Mouse (Mus musculus): ENCODE measurements around the gene Olfr541.
"Not testable (repeated sequence)": the region's sequence is repeated elsewhere in the genome, so short reads cannot be mapped to it uniquely, and the experiment has no call there.

Gene Olfr541

GRCm38 (mm10) chr7:140696967-140697366, at the start of gene Olfr541:
Gene Olfr541 (plus strand): TSS chr7:140697267.
- in situ Hi-C loops (cut with MboI; ENCODE audit: unreplicated experiment in 2 of 2): no loop called here

- in situ Hi-C loops (cut with MboI; ENCODE audit: unreplicated experiment in 2 of 2): no loop called here
Measured at GRCm38 (mm10) chr7:140659630-140660029, 37.4 kb upstream of the Olfr541 start, which contains the start of gene Olfr539. Gene Olfr539 (plus strand): TSS chr7:140659930.

GRCm38 (mm10) chr7:140670693-140671092, 26.4 kb upstream of the Olfr541 start:
- in situ Hi-C loops (cut with MboI; ENCODE audit: unreplicated experiment in 2 of 2): not testable (repeated sequence)

GRCm38 (mm10) chr7:140675863-140676262, 21.2 kb upstream of the Olfr541 start:
- in situ Hi-C loops (cut with MboI; ENCODE audit: unreplicated experiment in 2 of 2): no loop called here

GRCm38 (mm10) chr7:140679591-140679990, 17.5 kb upstream of the Olfr541 start:
- in situ Hi-C loops (cut with MboI; ENCODE audit: unreplicated experiment in 2 of 2): not testable (repeated sequence)

- in situ Hi-C loops (cut with MboI; ENCODE audit: unreplicated experiment in 2 of 2): no loop called here
Measured at GRCm38 (mm10) chr7:140681651-140682050, 15.4 kb upstream of the Olfr541 start, which contains the start of gene Olfr45. Gene Olfr45 (plus strand): TSS chr7:140681951.

- in situ Hi-C loops (cut with MboI; ENCODE audit: unreplicated experiment in 2 of 2): no loop called here
Measured at GRCm38 (mm10) chr7:140706348-140706747, 9.3 kb downstream of the Olfr541 start.

- in situ Hi-C loops (cut with MboI; ENCODE audit: unreplicated experiment in 2 of 2): no loop called here
Measured at GRCm38 (mm10) chr7:140707536-140708284, 10.6 kb downstream of the Olfr541 start.

- in situ Hi-C loops (cut with MboI; ENCODE audit: unreplicated experiment in 2 of 2): no loop called here
Measured at GRCm38 (mm10) chr7:140717155-140718055, 20.3 kb downstream of the Olfr541 start.

GRCm38 (mm10) chr7:140721095-140721494, 24.0 kb downstream of the Olfr541 start:
- in situ Hi-C loops (cut with MboI; ENCODE audit: unreplicated experiment in 2 of 2): no loop called here

- in situ Hi-C loops (cut with MboI; ENCODE audit: unreplicated experiment in 2 of 2): no loop called here
Measured at GRCm38 (mm10) chr7:140725558-140725957, 28.5 kb downstream of the Olfr541 start.

- in situ Hi-C loops (cut with MboI; ENCODE audit: unreplicated experiment in 2 of 2): no loop called here
Measured at GRCm38 (mm10) chr7:140733162-140733561, 36.1 kb downstream of the Olfr541 start.

GRCm38 (mm10) chr7:140747402-140747801, 50.3 kb downstream of the Olfr541 start:
- in situ Hi-C loops (cut with MboI; ENCODE audit: unreplicated experiment in 2 of 2): no loop called here

- in situ Hi-C loops (cut with MboI; ENCODE audit: unreplicated experiment in 2 of 2): no loop called here
Measured at GRCm38 (mm10) chr7:140748116-140748826, 51.2 kb downstream of the Olfr541 start.

- in situ Hi-C loops (cut with MboI; ENCODE audit: unreplicated experiment in 2 of 2): no loop called here
Measured at GRCm38 (mm10) chr7:140748827-140749160, 51.7 kb downstream of the Olfr541 start.

GRCm38 (mm10) chr7:140754556-140754955, 57.5 kb downstream of the Olfr541 start:
- in situ Hi-C loops (cut with MboI; ENCODE audit: unreplicated experiment in 2 of 2): no loop called here
